Mouse (Mus musculus) brain, embryonic 14.5 days (tissue): Measurements from ENCODE around the gene Tubg1.

Source experiments
- CTCF ChIP-seq: fragments of 200-500 bp; IDR thresholded peaks from 2 replicates; pipeline ENCODE4 v1.5.1; 2012; ENCODE audit warnings: inconsistent platforms, mild to moderate bottlenecking, moderate library complexity, borderline replicate concordance; ENCODE audit not compliant: insufficient read depth, insufficient read length; ENCODE audit errors: extremely low read depth
- POLR2A ChIP-seq: fragments of 200-500 bp; IDR thresholded peaks from 2 replicates; pipeline ENCODE4 v1.6.1; 2012; ENCODE audit warnings: mild to moderate bottlenecking, inconsistent platforms, borderline replicate concordance; ENCODE audit not compliant: poor library complexity, insufficient read depth, insufficient read length, severe bottlenecking; ENCODE audit errors: extremely low read depth

DNA sequence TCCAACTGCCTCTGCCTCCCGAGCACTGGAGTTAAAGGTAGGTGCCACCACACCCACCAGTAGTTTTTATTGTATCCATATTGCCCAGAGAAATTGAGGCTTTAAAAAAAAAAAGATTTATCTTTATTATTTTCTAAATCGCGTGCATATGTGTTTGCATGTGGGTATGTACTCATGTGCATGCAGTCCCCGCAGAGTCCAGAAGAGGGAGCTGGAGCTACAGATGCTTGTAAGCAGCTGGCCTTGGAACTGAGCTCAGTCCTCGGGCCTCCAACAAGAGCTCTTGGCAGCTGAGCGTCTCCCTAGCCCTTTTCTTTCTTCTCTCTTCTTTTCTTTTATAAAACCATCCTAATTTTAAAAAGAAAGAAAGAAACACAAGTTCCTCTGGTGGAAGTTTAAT, 12.0 kb downstream of the Tubg1 start:
- TF ChIP-seq CTCF, result peak; percentile 37; the same call in 1 of the 2 replicates
- no peak for TF ChIP-seq POLR2A
